ENCODE assay signal across 17 mouse cellular contexts in genomic region chr1:107614087-107614486, GRCm38 (mm10). TPM values are rescaled to one million over a fixed set of nuclear protein-coding genes. Genes with fewer than 3 reads are reported as not detected.
"Had no signal": no experiment of that assay in that cellular context is flagged by ENCODE, and none has a peak within 500 bp of the region (broad histone marks: within the 10 kb centered on the region; RNA-seq: fewer than 3 reads in every experiment).

No protein-coding gene starts in this region.

- H3K4me2 ChIP-seq: neural tube, embryonic 13.5 days; neural tube, embryonic 15.5 days; stomach, embryonic 15.5 days had no signal

- H3K9ac ChIP-seq: neural tube, embryonic 13.5 days; neural tube, embryonic 15.5 days; stomach, embryonic 15.5 days had no signal

- H3K27ac ChIP-seq: neural tube, embryonic 13.5 days; neural tube, embryonic 15.5 days; stomach, embryonic 15.5 days; stomach, postnatal 0 days had no signal

- H3K9me3 ChIP-seq: neural tube, embryonic 13.5 days; neural tube, embryonic 15.5 days; stomach, embryonic 15.5 days had no signal

- H3K36me3 ChIP-seq: neural tube, embryonic 13.5 days; neural tube, embryonic 15.5 days; stomach, embryonic 15.5 days had no signal

- H3K27me3 ChIP-seq: neural tube, embryonic 13.5 days; neural tube, embryonic 15.5 days; stomach, embryonic 15.5 days had no signal

- H3K4me3 ChIP-seq: neural tube, embryonic 13.5 days; neural tube, embryonic 15.5 days; stomach, embryonic 15.5 days had no signal

- H3K4me1 ChIP-seq: neural tube, embryonic 13.5 days; neural tube, embryonic 15.5 days; stomach, embryonic 15.5 days had no signal

- DNase-seq: retina, postnatal 1 day; right cerebral cortex, adult 18-20 months; right cerebral cortex, postnatal 14 days; right cerebral cortex, postnatal 25 days; right cerebral cortex, postnatal 4 days; spleen, adult 18-20 months; thymus, adult 18-20 months; thymus, adult 2 months; thymus, postnatal 14 days; thymus, postnatal 25 days; thymus, postnatal 36 days; thymus, postnatal 4 days had no signal

RNA-seq across cellular contexts. Expression of gene Serpinb8, which starts 24.3 kb away (rescaled TPM):
- polyA plus RNA-seq: neural tube, embryonic 14.5 days had no signal
